Mouse (Mus musculus): Measurements from ENCODE around the gene Olfr1339.

The Olfr1339 gene

GRCm38 (mm10) chr4:118731875-118732274 lies at the start of gene Olfr1339:
TSS of gene Olfr1339 (plus strand) at chr4:118732175.
- no peak for ATAC-seq (ENCODE audit: insufficient number of reproducible peaks, low FRiP score, low TSS enrichment)

DNA sequence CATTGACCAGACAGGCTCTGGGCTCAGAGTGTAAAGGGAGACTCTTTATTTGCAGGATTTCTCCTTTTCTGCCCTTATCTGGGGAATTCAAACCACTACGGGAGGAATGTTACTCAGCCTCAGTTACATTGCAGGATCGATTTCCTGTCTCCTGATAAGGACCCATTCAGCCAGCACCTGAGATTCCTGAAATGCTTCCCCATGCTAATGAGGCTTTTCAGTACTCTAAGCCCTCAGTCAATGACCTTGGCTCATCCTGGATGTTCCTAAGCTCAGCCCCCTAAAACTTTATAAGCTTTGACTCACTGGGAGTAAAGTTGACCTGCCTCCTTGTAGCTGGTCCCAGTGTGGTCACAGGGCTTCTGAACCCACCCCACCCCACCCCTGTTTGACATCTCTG lies 44.9 kb upstream of the Olfr1339 start:
- ATAC-seq (ENCODE audit: insufficient number of reproducible peaks, low FRiP score, low TSS enrichment) = no peak

DNA sequence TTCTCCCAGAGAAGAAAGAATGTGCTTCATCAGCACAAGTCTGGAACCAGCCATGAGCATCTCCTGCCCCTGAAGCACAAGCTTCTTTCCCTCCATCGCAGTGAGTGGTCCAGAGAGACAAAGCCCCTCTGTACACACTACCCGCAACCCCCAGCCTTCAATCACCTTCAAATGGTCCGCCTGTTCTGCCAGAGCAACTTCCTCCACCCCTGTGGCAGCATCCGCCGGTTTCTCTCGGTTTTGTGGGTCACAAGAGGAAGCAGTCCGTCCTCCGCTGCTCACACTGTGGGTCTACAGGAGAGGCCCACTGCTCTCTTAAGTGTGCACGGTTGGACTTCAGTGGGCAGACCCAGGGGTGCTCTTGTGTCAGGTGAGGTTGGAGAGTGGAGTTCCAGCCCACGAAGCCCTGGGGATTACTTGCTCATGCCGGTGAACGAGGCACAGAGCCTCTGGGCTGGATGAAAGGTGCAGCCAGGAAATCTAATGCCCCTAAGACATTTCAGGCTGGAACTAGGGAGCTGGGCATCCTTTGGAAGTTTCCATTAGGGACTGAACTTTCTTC lies 39.5 kb upstream of the Olfr1339 start, which contains the start of gene Olfr1342:
Gene Olfr1342 (minus strand): TSS at position 345 of the 562 bp plus-strand sequence.
- no peak for ATAC-seq (ENCODE audit: insufficient number of reproducible peaks, low FRiP score, low TSS enrichment)

DNA sequence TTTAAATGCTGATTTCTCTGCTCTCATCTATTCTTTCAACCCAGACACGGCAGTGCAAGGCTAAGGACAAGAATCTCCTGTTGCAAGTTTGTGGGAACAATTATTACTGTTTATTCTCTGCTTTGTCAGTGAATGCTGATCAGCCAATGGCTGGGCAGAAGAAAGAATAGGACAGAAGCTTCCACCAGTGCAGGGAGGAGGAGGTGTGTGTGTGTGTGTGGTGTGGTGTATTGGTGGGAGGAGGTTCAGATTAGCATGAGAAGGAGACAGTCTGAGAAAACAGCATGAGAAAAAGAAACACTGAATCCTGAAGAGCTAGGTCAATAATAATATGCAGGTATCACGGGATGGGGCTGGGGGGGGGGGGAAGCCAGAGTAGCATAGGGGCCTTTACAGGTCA lies 38.2 kb upstream of the Olfr1339 start:
- no peak for ATAC-seq (ENCODE audit: insufficient number of reproducible peaks, low FRiP score, low TSS enrichment)

DNA sequence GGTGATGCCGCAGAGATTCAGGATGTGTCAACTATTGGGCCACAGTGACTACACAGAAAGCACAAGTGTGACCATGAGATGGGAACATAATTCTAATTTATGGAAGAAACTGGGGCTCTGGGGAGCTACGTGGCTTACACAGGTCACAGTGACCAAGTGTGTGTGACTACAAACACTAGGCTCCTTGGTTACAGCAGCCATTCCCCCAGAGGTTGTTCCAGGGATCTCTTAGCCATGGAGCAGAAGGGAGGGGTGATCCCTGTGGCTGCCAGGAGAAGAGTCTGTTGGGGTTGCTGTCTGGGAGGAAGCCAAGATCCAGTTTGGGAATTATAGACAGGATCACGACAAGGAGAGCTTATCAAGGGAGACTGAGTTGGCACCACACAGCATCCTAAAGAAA lies 28.8 kb upstream of the Olfr1339 start, which contains the start of gene Olfr1341:
Gene Olfr1341 (plus strand): TSS at position 301 of the 400 bp plus-strand sequence.
- ATAC-seq (ENCODE audit: insufficient number of reproducible peaks, low FRiP score, low TSS enrichment) = no peak

DNA sequence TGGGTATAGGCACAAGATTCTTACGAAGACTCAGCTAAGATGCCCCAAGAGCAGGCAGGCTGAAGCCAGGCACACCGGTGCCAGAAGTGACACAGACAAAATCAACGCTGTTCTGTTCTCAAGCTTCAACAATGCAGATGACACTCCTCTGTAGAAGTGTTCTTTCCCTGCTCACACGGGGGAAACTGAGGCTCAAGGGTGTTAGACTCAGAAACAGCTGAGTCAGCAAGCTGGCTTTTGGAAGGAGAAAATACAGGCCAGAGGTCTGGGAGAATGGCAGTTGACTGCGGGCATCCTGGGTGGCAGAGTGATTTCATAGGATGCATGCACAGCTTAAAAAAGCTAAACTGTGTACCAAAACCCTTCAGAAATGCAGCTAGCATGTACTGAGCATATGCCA lies 23.9 kb upstream of the Olfr1339 start:
- ATAC-seq (ENCODE audit: insufficient number of reproducible peaks, low FRiP score, low TSS enrichment) = no peak

GRCm38 (mm10) chr4:118711656-118712055 lies 20.3 kb upstream of the Olfr1339 start:
- no peak for ATAC-seq (ENCODE audit: insufficient number of reproducible peaks, low FRiP score, low TSS enrichment)

DNA sequence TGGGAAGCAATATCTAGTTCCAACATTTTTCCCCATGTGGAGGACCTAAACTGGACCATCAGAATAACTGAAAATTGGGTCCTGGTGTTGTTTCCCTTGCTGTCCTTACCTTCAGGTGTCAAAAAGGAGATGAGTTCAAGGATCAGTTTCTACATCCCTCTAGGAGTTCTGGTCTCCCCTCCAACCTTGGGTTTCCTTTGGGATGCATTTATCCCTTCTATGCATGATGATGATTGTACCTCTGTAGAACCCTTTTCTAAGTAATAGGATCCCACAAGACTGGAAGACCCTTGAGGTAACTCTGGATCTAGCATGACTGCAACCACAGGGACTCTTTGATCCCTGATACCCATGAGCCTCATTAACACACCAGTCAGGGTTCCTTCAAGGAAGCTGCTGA lies 12.1 kb upstream of the Olfr1339 start, which contains the start of gene Olfr1340:
Gene Olfr1340 (plus strand): TSS at position 301 of the 400 bp plus-strand sequence.
- ATAC-seq (ENCODE audit: insufficient number of reproducible peaks, low FRiP score, low TSS enrichment) = no peak

DNA sequence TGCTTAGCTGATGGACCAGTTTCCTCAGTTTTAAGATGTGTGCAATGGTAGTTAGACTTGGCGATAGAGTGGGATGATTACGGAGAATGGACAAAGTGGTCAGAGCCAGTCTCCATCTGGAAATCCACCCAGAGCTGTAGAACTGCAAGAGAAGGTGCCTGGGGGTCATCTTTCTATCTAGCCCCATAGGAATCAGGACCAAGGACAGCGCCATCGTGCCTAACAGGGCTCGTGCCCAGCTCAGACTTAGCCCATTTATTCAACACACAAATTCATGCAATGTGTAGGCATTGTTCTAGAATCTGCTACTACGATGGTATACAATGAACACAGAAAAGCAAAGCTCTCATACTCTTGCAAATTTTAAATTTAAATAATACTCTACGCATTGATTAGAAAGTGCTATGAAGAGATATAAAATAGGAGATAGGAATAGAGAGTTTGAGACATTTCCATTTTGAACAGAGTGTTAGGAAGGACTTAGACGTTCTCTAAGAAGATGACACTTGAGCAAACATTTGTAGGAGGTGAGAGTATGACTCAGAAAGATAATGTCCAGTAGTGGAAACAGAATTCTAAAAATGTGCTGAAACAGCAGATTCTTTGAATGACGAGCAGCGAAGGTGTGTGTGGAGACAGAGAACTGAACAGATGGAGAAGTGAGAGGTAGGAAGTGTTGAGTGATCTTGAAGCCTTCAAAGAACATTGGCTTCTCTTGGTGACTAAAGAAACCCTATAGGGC lies 10.1 kb upstream of the Olfr1339 start:
- ATAC-seq (ENCODE audit: insufficient number of reproducible peaks, low FRiP score, low TSS enrichment) = no peak

DNA sequence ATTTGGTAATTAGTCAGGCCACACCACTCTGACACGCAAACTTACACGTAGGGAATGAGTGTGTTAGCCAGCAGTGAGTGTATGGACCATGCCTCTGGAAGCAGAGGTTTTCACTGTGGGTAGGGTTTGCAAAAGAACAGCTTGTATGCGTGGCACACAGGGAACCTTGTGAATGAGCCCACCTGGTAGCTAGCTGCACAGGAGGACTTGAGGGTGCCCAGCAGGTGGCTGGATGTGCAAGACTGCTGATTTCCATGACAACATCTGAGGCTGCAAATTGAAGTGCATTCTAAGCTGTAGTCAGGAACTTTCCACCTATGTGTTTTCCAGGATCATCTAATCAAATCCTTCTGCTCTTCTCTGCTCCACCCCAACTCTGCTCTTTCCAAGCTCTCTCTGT lies 7.6 kb downstream of the Olfr1339 start:
- ATAC-seq (ENCODE audit: insufficient number of reproducible peaks, low FRiP score, low TSS enrichment) = no peak

DNA sequence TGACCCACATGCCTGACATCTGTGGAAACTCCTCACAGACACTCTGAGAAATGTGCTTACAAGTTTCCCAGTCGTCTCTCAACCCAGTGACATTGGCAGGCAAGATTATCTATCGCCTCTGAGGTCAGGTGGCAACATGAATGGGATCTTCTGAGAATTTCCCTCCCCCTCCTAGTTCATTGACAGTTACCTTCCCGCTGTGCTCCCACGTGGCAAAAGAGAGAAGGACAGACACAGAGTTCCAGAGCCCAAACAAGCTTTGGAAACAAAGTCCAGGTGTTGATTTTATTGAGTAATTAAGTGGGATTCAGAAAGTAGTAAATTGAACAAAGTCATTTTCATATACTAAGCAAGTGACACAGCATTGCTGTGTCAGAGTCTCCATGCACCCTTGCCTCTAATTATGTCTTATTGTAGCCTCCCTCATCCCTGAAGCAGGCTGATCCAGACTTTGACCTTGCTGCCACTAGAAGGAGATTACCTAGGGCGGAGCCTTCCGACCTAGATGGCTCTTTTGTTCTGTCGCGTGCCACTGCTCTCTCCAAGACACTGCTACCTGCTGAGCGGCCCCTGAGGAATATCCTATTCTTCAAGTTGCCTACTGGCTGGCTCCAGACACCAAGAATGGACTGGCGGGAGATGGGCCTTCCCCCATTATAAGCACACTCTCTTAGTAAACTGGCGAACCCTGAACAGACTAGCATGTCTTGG lies 9.2 kb downstream of the Olfr1339 start:
- no peak for ATAC-seq (ENCODE audit: insufficient number of reproducible peaks, low FRiP score, low TSS enrichment)

- ATAC-seq (ENCODE audit: insufficient number of reproducible peaks, low FRiP score, low TSS enrichment) = no peak
Measured at GRCm38 (mm10) chr4:118741881-118742280, 9.9 kb downstream of the Olfr1339 start.

GRCm38 (mm10) chr4:118758637-118759036 lies 26.7 kb downstream of the Olfr1339 start, which contains the start of gene Olfr1338:
TSS of gene Olfr1338 (minus strand) at chr4:118758737.
- ATAC-seq (ENCODE audit: insufficient number of reproducible peaks, low FRiP score, low TSS enrichment) = no peak

DNA sequence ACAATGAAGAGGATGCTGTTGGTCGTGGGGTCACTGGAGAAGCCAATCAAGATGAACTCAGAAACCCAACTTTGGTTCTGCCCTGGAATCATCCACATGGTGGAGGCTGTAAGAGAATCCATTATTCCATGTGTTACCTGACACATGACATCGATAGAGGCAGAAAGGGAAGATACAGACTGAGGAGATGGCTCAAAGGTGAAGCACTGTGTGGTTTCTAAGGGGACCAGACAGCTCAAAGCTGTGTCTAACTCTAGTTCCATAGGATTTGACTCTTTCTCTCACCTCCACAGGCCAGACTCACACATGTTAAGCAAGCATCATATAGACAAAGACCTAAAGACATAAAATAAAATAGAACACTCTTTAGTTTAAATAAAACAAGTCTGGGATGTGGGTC lies 50.5 kb downstream of the Olfr1339 start, which contains the start of gene Olfr1337:
Gene Olfr1337 (minus strand): TSS at position 101 of the 400 bp plus-strand sequence.
- ATAC-seq (ENCODE audit: insufficient number of reproducible peaks, low FRiP score, low TSS enrichment) = no peak
